Mouse (Mus musculus) thymus, postnatal 0 days (tissue): ENCODE results near the gene Tysnd1. TPM values are rescaled to one million over a fixed set of nuclear protein-coding genes. Genes with fewer than 3 reads are reported as not detected.

Experiments
- DNase-seq: peaks from one replicate; pipeline ENCODE4 v3.0.0-alpha.2; 2015; ENCODE audit warnings: low spot score
- polyA plus RNA-seq: library from polyadenylated mRNA; unstranded; fragments of >200 nt; fragmentation: Nextera tagmentation; extraction: Ambion mirVana; gene quantifications from 2 replicates; pipeline ENCODE4 v1.2.1, GENCODE M21; 2015

The Tysnd1 gene
- polyA plus RNA-seq, 1 experiment from 2014 or later = 26.0 TPM

DNA sequence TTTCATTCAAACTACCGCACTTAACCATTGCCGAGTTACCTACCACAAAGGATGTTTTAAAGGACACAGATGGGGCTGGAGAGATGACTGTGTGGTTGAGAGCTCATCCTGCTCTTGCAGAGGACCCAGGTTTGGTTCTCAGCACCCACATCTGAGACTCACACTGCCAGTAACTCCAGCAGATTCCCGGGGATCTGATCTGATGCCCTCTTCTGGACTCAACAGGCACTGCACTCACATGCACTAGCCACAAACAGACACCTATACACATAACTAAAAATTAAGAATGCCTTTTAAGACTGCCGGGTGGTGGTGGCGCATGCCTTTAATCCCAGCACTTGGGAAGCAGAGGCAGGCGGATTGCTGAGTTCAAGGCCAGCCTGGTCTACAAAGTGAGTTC lies 34.9 kb downstream of the Tysnd1 start:
- DNase-seq = no peak

DNA sequence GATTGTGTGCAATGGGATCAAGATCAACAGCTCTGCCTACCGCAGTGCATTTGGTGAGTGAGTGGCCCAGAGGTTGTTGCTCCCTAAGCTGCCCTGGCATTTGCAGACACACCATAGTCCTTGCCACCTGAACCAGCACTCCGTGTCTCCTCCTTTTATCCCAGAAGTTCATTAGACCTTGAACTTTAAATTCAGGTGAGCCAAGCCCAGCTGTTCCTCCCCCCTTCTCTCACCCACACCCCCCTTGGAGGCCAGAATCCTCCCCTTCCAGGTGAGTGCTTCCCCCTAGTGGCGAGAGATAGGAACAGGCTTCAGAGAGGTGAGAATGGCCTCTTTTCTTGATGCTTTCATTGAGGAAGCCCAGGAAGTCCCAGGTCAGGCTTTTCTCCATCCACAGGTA lies 39.1 kb downstream of the Tysnd1 start:
- peak; percentile 60 for DNase-seq

DNA sequence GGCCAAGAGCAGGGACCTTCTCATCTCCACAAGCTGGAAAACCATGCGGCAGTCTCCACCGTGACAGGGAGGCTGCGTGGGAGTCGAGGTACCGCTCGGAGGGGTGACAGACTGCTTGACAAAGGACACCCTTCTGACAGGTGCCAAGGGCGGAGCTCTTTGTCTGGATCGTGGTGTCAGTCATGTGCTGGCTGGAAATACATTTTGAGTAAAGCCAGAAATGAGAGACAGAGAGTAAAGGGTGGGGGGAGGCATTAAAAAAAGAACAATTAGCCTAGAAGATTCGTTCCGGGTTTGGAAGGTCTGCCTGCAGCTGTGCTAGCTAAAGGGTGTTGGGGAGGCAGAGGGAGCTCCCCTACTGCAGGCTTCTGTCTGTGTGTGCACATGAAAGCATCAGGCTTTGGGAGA lies 41.4 kb downstream of the Tysnd1 start:
- DNase-seq = no peak

DNA sequence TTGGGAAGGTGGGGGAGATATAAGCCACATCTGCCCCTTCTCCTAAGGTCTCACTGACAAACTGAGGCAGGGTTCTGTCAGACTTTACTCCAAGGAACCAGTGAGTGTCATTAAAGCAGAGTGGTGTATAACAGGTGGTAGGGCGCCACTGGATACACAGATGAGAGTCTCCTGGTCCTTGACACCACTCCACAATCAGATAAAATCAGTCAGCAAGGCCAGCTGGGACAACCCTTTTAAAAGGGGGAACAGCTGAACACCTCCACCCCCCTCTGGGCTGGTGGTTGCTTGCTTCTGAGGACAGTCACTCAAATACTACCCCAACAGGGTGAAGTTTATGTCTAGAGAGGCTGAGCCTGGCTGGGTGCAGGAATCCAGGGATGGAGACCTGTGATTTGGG lies 42.2 kb downstream of the Tysnd1 start:
- DNase-seq = no peak

DNA sequence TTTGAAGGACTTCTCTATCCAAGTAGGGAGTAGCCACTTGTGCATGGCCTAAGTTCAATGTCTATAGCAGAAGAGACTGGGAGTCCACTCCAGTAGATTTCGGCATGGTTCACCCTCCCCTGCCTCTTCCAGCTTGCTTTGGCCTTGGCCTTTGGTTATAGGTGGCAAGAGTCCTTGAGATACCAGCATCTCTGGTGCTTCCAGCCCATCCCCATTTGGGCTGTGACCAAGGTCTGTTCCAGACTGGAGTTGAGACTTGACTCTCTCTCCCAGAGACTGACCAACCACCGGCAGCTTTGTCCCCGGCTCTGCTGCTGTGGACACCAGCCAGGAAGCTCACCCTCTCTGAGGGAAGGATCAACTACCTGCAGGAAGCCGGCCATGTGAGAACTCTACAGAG lies 42.8 kb downstream of the Tysnd1 start:
- no peak for DNase-seq

DNA sequence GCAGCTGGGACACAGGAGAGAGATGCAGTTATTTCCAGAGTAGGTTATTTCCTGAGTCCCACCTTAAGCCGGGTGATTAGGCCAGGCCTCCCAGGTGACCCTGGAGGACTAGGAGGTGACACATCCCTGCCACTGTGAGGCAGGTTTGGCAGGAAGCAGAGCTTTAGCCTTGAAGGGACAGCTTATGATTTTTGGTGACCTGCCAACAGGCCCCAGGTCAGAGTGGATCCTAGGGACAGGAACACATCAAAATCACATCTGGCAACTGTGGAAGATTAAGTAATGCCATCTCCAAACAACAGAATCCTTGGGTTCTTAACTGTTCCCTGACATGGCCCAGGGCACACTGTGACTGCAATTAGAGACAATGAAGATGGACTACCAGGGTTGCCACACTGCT lies 46.0 kb downstream of the Tysnd1 start:
- no peak for DNase-seq

DNA sequence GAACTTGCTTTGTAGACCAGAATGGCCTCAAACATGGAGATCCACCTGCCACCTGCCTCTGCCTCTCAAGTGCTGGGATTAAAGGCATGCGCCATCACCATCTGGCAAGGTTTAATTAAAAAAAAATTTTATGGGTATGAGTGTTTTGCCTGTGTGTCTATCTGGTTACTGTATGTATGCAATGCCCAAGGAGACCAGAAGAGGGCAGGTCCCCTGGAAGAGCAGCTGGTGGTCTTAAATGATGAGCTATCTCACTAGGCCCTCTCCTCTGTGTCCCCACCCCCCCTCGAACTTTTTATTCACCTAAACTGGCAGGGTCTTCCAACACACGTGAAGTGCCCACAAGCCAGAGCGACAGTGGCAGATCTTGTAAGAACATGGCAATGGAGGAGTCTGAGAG lies 46.6 kb downstream of the Tysnd1 start:
- no peak for DNase-seq

DNA sequence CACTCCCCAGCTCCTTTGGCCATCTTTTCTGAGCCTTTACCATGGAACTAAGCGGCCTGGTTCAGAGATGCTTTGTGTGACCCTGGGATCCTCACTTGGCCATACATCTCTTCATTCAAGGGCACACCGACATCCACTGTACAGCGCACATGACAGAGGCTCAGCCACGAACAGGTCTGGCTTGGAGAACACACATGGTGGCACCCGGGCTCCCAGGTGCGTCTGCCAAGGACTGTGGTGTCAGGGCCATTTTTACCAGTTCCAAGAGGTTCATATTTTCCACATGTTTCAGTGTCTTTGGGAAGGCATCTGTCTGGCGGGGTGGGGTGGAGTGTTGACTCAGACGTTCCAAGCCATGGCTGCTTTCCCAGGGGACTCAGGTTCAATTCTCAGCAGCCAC lies 47.0 kb downstream of the Tysnd1 start:
- no peak for DNase-seq

DNA sequence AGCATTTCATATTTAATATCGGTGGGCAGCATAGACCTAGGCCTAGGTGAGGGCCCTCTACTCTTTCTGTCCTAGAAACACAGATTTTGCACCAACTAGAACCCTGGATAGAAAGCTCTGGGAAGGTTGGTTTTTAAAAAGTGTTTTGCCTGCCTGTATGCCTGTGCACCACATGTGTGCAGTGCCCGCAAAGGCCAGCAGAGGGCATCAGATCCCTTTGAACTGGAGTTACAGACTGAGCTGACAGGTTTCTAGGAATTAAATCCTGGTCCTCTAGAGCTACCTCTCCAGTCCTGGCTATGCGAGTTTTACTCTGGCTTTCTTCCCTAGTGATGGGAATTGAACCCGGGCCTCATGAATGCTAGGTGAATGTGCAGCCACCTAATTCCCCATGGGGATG lies 49.8 kb downstream of the Tysnd1 start:
- DNase-seq = no peak

DNA sequence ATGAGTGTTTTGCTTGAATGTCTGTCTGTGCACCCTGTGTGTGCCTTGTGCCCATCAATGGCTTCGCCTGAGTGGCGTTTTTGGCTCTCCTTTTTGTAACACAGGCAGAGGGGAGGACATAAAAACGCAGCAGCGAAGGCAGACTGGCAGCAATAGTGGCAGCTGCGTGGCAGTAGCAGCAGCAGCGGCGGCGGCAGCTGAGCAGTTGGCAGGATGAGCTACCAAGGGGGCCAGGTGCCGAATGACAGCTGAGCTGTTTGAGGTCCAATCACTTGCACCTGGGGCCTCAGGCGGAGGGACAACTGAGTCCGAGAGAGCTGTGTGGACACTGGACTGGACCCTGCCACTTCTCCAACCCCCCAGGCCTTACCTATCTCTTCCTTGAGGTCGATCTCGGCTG lies 52.0 kb downstream of the Tysnd1 start:
- DNase-seq = no peak

DNA sequence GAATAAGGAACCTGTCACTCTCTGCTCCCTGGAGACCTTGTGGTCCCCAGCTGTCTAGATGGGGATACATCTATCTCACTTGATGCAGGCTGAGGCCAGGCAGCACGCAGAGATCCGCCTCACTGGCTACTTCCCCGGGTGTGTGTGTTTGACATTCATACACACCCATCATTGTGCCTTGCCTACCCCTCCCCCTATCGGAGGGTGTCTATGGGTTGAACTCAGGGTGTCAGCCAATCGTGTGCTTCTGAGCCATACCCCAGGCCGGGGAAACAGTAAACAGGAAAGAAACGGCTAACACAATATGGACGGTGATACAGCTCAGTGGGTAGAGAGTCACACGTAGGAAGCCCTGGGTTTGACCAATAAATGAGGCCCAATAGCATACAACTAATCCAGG lies 54.7 kb downstream of the Tysnd1 start:
- no peak for DNase-seq

DNA sequence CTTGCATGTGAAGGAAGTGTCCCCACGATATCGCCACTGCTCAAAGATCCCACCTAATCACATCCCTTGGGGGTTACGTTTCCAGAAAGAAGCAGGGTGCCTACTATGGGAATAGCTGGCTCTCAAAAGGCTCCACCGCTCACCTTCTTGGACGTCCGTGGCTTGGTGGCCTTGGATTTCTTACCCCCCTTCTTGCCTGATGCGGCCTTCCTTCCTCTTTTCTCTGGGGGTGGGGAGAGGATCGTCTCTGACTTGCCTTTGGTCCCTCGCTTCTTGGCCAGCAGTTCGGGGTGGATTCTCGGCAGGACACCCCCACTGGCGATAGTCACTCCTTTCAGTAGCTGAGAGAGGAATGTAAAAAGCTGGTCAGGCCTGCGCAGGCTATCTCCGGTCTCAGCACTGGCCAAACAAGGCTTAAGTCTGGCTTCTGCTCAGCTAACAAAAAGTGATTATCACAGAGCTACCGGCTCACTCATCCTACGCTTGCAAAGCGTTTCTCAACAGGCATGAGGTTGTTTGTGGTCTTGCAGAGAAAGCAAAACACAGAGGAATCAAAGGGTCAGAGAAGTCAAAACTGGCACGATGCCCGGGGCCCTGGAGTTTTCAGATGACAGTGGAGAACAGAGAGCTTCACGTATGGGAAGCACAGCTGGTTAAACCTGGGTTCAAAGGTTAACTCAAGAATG lies 56.4 kb downstream of the Tysnd1 start:
- no peak for DNase-seq

Other genes starting within 250 kb of the Tysnd1 start
- 83.7 and 91.5 TPM in 2 replicates for gene Eif4ebp2, start 242.9 kb upstream of the Tysnd1 start, polyA plus RNA-seq
- gene Lrrc20, start 219.7 kb upstream of the Tysnd1 start, polyA plus RNA-seq = 3.5 and 4.5 TPM in 2 replicates
- 0.04 TPM in 2 replicates for gene Npffr1, start 100.0 kb upstream of the Tysnd1 start, polyA plus RNA-seq
- gene Ppa1, start 47.0 kb upstream of the Tysnd1 start, polyA plus RNA-seq = 127 and 139 TPM in 2 replicates
- gene Sar1a, start 15.2 kb upstream of the Tysnd1 start, polyA plus RNA-seq = 154 and 163 TPM in 2 replicates
- 3.8 TPM in 2 replicates for gene Aifm2, start 19.7 kb downstream of the Tysnd1 start, polyA plus RNA-seq
- gene H2afy2, start 88.6 kb downstream of the Tysnd1 start, polyA plus RNA-seq = 21.0 and 27.2 TPM in 2 replicates